Mouse (Mus musculus): ENCODE results near the gene Cd247.

DNA sequence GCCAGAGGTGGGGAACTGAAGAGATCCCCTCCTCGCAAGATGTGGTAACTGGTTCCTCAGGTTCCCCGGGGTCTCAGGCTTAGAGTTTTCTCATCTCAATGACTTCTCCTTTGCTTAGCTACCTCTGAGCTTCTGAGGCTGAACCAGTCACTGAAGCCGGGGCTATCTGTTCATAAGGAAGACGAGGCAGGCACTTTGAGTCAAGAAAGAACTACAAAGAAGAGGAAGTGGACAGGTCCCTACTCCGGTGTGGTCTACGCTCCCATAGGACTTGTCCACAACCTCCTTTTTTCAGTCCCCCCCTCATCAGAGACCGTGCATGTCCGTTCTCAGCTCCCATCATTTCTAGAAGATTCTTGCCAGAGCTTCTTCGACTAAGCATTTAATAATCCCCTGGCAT is 7.1 kb upstream of the Cd247 start:
- TF ChIP-seq CTCF (IDR thresholded peaks at IDR 0.05; ENCODE audit: low read depth) (no peak), EP300 (IDR thresholded peaks at IDR 0.05; ENCODE audit: low read depth) (no peak)

Measured in liver, embryonic 14.5 days (tissue).